Mouse (Mus musculus): ENCODE data around the gene Gtf3a. TPM values are rescaled to one million over a fixed set of nuclear protein-coding genes. Genes with fewer than 3 reads are reported as not detected.

Gene Gtf3a
- total RNA-seq, 1 experiment from 2014 or later = 36.1 TPM

- DNase-seq = peak; percentile 59
These were observed 34.8 kb downstream of the Gtf3a start for GRCm38 (mm10) chr5:146983216-146983615.

DNA sequence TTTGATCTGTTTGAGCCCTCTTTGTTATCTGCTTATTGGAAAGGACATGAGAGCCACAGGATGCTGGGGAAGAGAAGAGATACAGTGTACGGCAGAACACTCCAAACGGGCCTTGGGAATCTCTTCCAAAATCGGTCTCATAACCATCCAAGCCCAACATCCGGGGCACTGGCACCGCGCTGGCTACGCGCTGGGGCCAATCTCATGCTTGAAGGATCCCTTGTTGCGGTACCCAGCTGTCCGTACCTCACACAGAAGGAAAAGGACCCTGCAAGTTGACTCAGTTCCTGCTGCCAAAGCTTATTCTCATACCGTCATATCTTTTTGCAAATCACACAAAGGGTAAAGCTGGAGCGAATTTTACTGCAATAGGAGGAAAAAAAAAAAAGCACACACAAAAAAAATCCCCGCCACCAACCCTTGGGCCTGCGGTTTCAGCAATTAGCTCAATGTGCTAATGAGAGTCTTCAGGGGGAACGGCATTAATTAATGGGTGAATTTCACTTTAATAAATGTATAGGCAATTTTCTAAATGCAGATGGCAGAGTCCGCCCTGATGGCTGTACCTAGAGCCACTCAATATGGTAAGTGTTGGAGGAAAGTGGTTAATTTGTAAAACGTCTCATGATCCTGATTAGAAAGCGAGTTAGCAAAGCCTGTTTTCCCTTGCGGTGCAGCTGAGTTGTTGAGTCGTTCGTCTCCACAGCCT, 37.4 kb downstream of the Gtf3a start:
- DNase-seq = no peak

GRCm38 (mm10) chr5:146987588-146987987, 39.1 kb downstream of the Gtf3a start:
- DNase-seq = no peak

DNA sequence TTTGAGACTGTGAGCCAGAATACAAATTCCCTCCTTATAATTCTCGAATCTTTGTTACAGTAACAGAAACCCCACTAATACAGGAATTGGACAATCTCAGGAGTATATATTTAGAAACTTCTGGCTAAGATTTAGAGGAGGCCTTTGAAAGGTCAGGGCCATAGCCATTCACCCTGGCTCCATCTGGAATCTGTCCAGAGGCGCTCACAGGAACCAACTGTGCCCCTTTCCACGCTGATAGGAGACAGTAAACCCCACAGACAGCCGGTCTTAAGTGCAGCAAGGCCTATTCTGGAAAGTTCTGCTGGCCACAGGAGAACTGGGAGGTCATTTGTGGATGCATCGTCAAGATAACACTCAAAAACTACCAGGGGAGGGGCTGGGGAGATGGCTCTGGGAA, 40.6 kb downstream of the Gtf3a start:
- peak; percentile 63 for DNase-seq

DNA sequence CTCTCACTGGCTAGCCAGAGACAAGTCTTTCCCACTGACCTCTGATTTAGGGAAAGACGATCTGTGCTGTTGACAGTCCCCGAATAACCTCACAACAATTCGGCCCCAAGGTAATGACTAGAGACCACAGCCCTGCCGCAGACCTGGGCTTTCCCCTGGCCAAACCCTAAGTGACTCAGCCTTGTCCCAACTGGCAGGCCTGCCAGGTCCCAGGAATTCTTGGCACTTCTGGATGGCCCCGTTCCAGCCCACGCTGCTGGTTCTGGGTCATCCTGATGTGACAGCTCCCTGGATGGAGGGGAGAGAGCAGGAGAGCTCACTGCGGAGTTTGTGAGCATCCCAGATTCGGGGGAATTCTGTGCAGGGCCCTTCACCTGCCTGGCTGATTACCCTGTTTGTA, 45.1 kb downstream of the Gtf3a start:
- peak; percentile 80 for DNase-seq

- no peak for DNase-seq
These were observed 46.5 kb downstream of the Gtf3a start for GRCm38 (mm10) chr5:146994973-146995372.

GRCm38 (mm10) chr5:146996812-146997211, 48.4 kb downstream of the Gtf3a start:
- no peak for DNase-seq

DNA sequence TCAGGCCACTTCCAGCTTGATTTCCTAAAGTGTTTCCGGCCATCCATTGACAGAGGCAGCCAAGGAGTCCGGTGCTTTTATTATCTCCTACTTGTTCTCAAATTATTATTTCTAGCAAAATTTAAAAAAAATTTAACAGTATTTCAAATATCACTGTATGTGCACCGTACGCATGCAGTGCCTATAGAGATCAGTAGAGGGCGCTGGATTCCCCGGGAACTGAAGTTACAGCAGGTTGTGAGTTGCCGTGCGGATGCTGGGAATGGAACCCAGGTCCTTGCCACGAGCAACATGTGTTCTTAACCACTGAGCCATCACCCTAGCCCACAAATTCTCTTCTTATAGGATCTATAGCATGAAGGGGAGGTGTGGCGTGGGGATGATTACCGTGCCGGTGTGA, 50.3 kb downstream of the Gtf3a start:
- no peak for DNase-seq

DNA sequence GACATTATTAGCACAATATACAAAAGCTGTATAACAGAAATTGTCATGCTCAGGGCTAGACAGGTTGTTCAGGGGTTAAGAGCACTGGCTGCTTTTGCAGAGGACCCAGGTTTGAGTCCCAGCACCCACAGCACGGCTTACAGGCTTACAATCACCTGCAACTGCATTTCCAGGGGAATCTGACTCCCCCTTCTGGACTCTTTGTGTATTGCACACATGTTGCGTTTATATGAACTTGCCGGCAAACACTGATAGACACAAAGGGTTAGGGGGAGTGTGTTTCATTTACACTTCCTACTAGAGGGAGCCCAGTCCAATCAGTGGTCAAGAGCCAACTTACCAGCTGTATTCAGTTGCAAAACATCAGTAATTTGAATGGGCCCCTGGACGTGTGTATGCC, 52.9 kb downstream of the Gtf3a start:
- no peak for DNase-seq

DNA sequence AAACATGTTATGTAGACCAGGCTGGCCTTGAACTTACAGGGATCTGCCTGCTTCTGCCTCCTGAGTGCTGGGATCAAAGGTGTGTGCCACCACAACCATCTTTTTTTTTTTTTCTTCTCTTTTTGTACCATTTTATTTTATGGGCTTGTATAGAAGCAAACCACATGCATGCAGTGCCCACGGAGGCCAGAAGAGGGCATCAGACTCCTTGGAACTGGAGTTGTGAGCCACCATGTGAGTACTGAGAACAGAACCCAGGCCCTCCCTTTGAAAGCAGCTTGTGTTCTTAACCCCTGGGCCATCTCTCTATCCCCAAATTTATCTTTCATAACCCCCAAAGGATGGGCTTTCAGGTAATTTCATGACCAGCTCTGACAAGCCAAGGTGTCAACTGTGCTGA, 54.8 kb downstream of the Gtf3a start:
- no peak for DNase-seq

Other genes with a start within 250 kb of the Gtf3a start
- 29.6 and 33.4 TPM in 2 replicates for gene Usp12, start 153.7 kb upstream of the Gtf3a start, total RNA-seq (2021)
- gene Rpl21, start 115.8 kb upstream of the Gtf3a start, total RNA-seq (2021) = 282 and 375 TPM in 2 replicates
- 5.6 and 9.5 TPM in 2 replicates for gene Rasl11a, start 103.6 kb upstream of the Gtf3a start, total RNA-seq (2021)
- 30.4 and 40.9 TPM in 2 replicates for gene Mtif3, start 15.1 kb downstream of the Gtf3a start, total RNA-seq (2021)
- 13.9 and 14.0 TPM in 2 replicates for gene Lnx2, start 127.9 kb downstream of the Gtf3a start, total RNA-seq (2021)
- 126 and 128 TPM in 2 replicates for gene Polr1d, start 128.4 kb downstream of the Gtf3a start, total RNA-seq (2021)
- gene Gsx1, start 240.0 kb downstream of the Gtf3a start, total RNA-seq (2021) = not detected in 2 replicates